Mouse (Mus musculus) lung, postnatal 14 days (tissue): ENCODE data around the gene Zcwpw1.

ENCODE experiments used
- DNase-seq: peaks from one replicate; pipeline ENCODE4 v3.0.0; 2021

The Zcwpw1 gene

DNA sequence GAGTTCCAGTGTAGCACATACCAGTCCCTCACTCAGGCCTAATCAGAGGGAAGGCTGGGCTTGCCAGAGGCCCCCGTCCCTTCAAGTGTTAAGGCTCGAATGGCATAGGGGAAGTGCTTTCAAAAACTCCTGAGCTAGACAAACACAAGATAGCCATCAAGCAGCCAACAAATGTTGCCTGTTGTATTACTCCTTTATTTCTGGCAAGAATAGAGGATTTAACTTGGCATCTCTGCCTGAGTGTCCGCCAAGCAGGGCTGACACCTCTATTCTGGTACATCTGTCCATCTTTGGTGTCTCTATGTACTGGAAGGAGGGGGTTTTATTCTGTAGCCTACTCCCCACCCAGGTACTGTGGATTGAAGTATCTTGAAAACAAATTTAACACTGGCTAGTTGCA, 31.5 kb upstream of the Zcwpw1 start:
- no peak for DNase-seq

DNA sequence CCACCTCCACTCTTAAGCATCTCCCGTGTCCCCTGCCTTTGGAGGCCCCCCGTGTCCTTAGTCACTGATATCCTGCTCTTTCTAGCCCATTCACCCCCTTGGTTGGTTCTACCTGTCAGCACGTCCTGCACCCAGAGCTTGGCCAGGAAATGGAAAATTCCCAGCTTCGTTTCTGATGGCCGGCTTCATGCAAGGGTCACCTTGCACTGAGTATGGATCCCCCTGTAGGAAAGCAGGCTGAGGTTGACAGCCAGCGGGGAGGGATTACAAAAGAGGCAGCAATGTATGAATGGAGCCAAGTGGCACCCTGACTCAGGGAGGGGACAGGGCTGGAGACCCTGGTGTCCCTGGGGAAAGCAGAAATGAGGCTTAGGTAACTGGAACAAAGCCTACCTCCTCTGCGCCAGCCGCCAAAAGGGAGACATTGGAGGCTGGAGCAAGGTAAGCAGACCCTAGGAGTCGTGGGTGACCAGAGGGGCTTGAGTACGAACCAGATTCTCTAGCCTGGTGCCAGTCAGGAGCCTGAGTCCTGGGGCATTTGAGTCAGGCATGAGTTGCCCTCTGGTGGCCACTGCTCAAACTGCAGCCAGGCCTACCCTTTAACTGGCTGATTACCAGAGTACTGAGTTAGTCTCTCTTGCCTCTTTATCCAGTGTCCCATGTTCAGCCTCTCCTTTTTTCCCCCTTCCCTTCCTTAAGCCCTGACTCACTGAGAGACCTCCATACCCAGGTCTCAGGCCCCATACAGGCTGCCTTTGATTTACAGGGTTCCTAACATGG, 30.5 kb upstream of the Zcwpw1 start:
- peak; percentile 91 for DNase-seq

DNA sequence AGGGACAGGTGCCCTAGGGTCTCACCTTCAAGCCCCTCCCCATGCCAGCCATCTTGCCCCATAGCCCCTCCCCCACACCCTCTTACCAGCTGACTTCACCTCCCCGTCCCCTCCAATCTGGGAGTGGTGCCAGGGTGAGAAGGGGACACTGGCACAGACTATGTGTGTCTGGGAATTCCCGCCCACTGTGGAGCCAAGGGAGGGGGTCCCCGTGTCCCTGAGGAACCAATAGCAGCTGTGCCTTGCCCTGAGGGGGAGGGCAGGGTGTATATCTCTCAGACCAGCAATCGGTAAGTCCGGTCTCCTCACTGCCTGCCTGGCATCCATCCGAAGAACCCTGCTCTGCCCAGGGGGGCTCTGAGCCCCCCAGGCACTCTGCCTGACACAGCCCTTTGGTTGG, 29.7 kb upstream of the Zcwpw1 start:
- no peak for DNase-seq

DNA sequence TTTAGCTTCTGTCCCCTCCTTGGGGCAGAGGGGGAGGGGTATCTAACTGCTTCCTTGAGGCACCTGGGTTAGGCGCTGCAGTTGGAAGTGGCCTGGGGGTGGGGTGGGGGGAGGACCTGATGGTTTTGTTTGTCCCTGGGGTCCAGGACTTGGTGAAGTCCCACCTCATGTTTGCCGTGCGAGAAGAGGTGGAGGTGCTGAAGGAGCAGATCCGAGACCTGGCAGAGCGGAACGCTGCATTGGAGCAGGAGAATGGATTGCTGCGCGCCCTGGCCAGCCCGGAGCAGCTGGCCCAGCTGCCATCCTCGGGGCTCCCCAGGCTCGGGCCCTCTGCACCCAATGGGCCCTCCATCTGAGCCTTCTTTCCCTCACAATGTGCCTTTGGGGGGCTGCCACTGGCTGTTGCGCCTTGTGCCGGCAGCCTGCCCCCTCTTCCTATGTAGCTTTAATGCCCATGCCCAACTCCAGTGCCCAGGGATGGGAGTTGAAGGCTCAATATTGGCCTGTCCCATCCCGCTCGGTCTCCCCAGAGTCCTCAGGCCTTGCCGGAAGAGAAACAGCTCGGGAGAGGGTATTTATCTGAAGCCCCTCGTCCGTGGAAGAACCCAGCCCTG, 28.6 kb upstream of the Zcwpw1 start:
- no peak for DNase-seq

DNA sequence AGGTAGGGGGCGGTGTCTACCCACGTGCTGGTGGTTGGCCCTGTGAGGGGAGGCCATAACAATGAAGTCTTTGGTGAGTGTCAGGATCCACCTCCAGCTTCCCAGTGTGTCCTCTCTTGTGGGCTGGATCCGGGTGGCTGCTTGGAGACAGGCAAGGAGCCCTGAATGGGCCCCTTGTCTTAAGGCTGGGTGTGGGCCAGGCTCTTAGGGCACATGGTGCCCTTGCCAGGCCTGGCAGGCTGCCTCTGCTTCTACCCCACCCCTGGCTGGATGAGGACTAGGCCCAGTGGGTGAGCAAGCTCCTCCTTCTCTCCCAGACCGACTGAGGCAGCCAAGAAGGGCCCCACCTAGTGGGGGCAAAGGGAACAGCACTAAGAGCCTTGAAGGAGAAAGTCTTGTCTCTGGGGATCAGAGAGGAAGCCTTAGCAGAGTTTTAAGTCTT, 27.6 kb upstream of the Zcwpw1 start:
- peak; percentile 88 for DNase-seq

DNA sequence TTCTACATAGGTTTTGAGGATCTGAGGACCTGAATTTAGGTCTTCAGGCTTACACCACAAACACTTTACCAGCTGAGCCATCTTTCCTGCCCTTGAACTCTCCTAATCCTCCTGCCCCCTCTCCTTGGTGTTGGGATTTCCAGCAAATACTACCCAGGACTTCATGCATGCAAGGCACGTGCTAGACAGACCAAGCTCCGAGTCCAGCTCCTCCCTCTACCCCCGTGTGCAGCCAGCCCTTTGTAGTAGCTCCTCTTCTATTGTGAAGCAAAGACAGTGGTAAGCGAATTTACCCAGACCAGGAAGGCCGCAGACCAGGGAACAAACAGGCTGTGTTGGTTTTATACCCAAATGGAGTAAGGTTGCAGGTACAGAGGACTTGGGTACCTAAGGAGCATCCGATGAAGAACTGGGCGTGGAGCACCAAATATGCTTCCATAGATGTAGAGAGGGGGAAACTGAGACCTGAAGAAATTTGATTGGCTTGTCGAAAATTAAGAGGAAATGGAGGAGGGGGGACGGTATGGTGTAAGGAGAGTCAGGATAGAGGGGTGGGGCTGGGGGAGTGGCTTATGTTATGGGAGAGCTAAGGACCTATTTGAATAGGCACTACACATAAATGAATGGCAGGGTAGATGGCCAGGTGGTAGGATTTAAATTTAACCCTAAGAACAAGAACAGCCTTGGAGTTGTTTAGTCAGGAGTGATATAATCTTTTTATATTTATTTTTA, 22.8 kb upstream of the Zcwpw1 start:
- no peak for DNase-seq

DNA sequence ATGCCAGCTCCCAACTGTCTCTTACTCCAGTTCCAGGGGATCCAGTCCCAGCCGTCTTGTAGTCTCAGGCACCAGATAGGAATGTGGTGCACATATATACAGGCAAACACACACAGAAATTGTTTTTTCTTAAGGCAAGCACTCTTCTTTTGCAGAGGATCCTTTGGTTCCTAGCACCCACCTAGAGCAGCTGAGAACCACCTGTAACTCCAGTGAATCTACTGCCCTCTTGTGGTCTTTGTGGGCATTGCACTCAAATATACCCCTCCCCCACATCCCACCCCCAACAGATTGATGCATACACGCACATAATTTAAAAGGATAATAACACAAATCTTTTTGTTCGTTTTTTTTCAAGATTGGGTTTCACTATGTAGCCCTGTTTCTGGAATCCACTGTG, 21.3 kb upstream of the Zcwpw1 start:
- DNase-seq = no peak

DNA sequence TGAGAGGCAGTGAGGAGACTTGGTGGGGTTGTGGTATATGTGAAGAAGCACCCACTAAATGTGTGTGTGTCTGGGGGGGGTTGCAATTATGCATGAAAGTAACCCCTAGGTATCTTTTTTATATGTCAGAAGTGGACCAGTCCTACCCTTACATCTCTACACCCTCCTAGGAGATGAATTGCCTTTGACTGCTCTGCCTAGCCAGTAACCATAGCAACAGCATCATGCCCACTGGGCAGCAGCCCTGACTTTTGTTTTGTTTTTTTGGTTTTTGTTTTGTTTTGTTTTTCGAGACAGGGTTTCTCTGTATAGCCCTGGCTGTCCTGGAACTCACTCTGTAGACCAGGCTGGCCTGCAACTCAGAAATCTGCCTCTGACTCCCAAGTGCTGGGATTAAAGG, 19.1 kb upstream of the Zcwpw1 start:
- no peak for DNase-seq

DNA sequence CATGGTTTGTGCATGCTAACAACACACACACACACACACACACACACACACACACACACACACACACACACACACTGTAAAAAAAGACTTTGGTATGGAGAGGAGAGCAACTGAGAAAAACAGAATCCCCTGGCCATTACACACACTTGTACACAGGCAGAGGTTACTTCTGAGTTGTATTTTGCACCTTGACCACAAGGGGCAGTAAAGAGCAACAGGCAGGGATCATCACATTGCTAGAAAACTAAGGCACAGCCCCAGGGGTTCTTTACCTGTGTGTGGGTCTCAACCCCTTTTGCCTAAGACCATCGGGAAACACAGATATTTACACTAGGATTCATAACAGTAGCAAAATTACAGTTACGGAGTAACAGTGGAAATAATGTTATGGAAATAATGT, 16.9 kb upstream of the Zcwpw1 start:
- peak; percentile 42 for DNase-seq

DNA sequence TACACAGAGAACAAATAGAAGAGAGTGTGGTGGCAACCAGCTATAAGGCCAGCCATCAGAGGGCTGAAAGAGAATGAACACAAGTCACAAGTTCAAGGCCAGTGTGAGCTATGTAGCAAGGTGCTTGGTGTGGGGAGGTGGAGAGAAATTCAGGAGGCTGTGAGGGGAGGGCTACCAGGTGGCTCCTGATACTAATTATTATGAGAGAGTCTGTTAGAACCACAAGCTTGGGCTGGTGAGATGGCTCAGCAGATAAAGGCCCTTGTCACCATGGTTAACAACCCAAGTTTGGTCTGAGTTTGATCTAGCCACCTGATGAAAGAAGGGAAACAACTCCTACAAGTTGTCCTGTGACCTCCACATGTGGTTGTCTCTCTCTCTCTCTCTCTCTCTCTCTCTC, 14.8 kb upstream of the Zcwpw1 start:
- DNase-seq = no peak

DNA sequence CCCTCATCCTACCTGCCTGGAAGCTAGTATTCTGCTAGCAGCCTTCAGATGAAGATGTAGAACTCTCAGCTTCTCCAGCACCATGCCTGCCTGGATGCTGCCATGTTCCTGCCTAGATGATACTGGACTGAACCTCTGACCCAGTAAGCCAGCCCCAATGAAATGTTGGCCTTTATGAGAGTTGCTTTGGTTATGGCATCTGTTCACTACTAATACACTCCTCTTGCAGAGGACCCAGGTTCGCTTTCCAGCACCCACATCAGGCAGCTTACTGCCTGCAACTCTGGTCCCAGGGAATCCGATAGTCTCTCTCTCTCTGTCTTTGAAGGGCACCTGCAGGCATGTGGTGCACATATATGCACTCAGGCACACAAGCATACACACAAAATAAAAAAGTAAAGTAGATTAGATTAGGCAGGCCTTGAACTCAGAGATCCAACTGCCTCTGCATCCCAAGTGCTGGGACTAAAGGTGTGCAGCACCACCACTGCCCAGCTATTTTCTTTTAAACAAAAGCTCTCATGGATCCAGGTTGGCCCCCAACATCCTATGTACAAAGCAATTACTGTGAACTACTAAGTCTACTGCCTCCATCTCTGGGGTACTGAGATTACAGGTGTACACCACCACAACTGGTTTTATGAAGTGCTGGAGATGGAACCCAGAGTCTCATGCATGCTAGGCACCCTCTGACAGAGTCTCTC, 11.9 kb upstream of the Zcwpw1 start:
- DNase-seq = no peak

DNA sequence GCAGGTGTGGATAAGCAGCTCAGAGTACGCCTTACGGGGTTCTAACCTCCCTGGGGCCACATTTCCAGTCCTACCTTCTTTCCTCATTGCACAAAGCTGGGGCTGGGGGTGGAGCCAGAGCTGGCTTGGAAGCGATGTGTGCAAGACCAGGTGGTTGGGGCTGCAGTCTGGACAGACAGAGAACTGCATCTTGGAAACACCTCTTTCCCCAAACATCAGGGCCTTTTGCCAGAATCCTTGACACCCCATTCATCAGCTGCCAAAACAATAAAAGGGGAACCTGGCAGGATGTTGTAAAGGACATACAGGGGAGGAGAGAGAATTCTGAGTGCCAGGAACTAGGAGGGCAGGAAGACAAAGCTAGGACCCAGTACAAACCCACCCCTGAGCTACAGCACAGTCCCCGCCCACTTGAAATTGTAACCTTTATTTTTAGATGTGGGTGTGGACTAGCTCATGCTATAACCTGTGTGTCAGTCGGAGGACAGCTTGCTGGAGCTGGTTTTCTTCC, 11.1 kb upstream of the Zcwpw1 start:
- DNase-seq = no peak

DNA sequence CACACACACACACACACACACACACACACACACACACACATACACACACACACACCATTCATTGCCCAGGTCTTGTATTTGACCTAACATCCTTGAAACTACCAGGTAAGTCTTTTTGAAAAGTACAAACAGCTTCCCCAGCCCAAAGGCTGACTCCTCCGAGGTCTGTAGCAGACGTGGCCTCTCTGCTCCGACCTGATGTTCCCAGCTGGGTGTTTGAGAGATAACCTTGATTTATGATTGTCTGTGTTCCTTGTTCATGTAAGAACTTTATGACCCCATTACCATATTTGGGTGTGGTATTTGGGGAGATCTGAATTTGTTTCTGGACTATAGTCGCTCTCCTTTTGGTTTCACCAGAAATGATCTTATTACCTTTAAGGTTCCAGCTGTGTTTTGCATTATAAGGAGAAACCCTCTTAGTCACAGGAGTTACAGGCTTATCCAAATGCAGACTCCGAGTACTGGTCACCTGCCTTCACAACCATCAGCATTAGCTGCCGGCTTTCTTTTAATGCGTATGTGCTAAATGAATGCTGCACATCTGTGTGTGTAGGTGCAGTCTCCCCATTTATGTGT, 10.2 kb upstream of the Zcwpw1 start:
- DNase-seq = no peak

DNA sequence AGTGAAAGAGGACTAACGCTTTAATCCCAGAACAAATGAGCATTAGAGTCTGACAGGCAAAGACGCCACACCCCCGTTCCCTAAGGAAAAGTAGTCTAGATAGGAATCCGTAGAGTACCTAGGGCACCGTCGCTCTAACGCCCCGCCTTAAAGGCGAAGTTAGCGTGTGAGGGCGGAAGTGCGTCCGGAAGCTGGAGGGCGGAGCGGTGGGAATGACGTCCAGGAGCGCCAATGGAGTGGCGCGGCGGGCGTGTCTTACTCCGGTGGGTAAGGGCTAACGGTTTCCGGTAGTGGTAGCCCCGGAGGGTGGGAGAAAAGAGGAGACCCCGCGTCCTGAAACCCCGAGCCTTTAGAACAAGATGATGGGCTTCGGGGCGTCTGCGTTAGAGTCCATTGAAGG, 9.0 kb upstream of the Zcwpw1 start, which contains the start of gene Ppp1r35:
Ppp1r35 (plus strand) TSS at position 215 of the 400 bp plus-strand sequence.
- DNase-seq = peak; percentile 96

DNA sequence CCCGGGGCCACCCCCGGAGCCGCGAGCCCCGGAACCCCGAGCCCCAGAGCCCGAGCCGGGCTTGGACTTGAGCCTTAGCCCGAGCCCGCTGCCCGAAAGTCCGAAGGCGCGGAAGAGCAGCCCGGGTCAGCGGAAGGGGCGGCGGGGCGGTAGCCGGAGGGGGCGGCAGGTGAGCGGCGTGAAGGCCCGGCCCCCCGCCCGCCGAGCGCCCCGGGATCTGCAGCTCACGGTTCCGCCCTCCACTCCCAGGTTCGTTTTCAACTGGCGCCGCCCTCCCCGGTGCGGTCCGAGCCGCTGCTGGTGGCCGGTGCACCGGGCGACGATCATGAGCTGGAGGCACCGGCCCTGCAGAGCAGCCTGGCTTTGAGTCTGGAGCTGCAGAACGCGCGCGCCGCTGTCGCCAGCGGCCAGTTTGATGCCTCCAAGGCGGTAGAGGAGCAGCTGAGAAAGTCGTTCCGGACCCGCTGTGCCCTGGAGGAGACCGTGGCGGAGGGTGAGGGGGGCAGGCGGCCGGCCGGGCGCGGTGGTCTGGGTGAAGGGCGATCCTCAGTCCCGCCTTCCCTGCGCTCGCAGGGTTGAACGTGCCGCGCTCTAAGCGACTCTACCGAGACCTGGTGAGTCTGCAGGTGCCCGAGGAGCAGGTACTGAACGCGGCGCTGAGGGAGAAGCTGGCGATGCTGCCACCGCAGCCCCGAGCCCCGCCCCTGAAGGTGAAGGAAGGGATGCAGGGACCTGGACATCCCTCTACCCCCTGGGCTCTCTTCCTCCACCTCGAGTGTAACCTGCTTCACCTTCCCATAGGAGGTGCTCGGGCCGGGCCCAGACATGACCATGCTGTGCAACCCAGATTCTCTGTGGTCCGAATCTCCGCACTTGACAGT, 8.3 kb upstream of the Zcwpw1 start:
- peak; percentile 40 for DNase-seq

DNA sequence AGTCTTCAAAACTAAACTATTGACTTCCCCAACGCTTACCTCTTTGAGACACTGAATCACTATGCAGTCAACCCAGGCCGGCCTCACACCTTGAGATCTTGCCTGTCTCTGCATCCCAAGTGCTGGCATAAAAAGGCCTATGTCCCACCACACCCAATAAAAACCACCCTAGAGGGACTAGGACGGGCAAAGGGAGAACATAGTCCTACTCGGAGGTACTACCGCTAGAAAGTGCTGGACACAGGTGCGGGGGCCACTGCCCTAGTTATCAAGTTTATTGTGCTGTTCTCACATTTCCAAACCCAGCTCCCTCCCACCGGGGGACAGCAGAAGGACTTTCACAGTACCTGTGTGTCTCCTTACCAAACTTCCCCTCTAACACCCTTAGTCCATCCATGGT, 5.9 kb upstream of the Zcwpw1 start:
- DNase-seq = no peak

DNA sequence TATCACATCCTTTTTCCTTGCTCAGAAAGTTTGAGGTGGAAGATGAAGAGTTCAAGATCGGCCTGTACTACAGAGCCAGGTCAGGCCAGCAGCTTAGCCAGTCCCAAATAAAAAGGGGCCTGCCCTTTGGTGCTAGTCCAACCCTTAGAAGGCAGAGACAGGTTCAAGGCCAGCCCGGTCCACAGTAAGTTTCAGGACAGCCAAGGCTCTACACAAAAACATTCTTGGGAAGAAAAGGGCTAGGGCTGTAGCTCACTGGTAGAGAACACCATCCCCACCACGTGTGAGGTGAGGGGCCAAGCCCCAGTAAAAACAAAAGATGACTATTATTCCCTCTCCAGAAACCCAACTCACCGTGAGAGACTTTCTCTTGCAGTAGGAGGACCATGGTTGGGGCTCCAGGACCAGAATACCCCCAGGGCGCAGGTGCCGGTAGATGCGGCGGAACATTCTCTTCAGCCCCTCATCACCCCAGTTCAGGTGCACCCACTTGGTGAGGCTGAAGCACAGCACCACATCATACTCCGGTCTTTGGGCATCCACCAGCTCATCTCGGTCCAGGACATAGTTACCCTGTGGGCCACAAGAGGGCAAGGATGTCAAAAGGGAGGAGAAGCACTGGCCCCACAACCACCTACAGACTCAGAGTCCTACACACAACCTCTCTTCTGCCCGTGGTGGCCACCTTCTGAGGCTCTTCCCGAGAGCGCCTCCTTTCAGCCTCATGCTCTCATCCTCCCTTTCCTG, 4.6 kb upstream of the Zcwpw1 start:
- no peak for DNase-seq

DNA sequence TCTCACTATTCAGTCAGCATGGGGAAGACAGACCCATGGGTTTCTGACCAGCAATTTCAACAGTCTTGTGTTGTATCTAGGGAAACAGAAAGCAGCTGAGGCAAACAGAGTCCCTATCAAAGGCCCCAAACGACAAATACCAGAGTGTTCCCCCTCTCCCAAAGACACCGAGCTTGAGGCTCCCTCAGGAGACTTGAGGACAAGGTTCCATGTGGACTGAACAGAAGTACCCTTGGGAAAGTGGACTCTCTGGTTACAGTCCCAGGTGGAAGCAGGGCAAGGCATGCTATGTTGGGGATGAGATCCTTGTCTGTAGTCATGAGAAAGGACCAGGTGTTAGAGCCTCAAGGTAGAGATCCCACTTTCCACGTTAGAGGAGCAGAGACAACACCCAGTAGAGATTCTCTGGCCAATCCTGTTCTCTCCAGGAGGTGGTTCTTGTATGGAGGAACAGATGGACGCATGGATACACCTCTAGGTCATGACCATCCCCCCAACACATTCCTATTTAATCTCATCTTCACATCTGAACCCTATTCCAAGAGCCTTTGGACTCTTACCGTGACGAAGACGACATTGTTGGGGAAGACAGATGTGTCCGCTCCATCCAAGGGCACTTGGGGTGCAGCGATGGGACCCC, 3.6 kb upstream of the Zcwpw1 start:
- no peak for DNase-seq

DNA sequence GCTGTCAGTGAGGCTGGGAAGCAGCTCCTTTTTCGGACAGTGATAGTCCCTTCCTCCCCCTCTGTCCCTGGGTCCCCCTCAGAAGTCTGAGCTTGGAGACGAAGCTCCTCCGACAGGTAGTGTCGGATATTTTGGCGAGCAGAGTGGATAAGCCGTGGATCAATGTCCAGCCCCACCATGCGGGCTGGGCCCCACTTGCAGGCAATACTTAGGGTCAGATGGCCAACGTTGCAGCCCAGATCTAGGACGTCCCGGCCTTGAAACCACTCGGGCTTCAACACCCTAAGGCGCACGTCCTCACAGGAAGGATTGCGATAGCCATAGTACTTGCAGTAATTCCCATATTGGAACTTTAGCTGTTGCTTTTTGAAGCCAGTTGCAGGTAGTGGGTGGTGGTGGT, 3.1 kb upstream of the Zcwpw1 start:
- no peak for DNase-seq
